Mouse (Mus musculus) G1E-ER4 (cell line): ENCODE data around the gene Obsl1. TPM values are rescaled to one million over a fixed set of nuclear protein-coding genes. Genes with fewer than 3 reads are reported as not detected.

Experiments used
- GATA1 ChIP-seq: IDR thresholded peaks from one replicate; pipeline ENCODE4 v1.8.0; 2012; ENCODE audit warnings: low read length, inconsistent platforms
- polyA plus RNA-seq: library from polyadenylated mRNA; stranded (reverse); fragments of >175 nt; gene quantifications from 2 replicates; pipeline ENCODE4 v1.2.3, GENCODE M21; 2012

Gene Obsl1
- polyA plus RNA-seq, 1 experiment = not detected

DNA sequence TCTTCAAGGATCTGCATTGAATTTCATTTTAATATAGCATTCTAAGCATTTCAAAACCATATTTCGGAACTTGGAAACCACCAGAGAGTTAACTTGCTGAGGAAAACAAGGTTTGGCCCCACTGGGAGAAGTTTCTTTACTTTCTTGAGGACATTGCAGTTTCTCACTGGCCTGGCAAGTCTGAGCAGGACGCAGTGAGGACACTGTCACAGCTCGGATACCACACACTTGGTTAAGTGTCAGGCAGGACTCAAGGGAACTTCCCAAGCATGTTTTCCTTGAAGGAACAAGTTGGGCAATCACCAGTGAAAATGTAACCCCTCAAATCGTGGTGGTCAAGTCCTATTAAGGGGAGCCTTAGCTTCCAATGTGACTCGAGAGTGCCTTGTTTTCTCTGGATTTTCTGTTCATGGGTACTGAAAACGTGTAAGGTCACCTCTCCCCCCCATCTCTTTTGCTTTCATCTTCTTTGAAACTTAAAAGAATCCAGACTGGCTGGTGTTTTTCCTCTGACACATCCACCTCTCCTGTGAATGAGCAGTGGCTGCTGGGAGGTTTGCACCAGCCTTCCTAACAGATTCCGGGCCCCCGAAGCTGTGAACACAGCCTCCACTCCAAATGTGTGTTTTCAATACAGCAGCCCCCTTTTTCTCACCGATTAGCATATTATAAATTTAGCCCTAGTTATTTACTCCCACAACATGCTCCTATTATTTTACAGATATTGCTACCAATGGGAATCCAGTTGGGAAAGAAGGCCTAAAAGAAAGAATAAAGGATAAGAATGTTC, 1.8 kb downstream of the Obsl1 start:
- TF ChIP-seq GATA1 = no peak

DNA sequence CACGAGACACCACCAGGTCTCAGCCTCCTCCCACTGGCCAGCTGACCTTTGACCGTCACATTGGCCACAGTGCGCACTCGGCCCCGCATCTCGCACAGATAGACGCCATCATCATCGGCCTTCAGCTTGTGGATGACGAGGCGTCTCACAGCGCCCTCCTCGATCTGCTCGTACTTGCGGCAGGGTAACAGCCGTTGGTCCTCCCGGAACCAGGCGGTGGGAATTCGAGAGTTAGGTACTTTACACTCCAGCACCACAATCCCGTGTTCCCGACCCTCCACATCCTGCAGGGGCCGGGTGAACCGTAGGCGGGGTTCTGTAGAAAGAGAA, 2.6 kb downstream of the Obsl1 start:
- TF ChIP-seq GATA1 = no peak

DNA sequence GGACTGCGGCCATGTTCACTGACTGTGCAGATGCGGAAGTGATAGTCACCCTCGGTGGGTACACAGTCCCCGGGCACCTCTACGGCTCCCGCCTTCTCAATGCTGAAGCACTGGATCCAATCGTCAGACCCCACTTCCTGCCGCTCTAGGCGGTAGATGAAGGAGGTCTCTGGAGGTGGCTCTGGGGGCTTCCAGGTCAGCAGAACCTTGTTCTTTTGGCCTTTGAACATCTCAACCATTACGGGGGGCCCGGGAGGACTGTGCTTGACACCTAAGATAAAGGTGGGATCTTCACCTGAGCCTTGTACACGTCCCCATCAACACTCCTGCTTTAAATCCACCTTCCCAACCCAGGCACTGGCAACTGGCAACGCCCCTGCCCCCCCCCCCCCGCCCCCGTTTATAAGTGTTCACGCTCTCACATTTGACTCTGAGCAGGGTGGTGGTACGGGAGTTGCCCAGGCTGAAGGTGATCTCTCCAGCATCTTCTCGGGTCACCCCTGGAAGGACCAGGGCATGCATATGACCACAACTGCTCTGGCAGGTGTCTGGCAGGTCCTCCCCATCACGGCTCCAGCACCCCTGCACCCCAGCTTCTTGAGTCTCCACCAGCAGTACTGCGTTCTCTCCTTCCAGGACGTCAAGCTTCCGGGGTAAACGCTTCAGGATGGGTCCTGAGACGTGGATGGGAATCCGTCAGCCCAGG, 3.2 kb downstream of the Obsl1 start:
- no peak for TF ChIP-seq GATA1

DNA sequence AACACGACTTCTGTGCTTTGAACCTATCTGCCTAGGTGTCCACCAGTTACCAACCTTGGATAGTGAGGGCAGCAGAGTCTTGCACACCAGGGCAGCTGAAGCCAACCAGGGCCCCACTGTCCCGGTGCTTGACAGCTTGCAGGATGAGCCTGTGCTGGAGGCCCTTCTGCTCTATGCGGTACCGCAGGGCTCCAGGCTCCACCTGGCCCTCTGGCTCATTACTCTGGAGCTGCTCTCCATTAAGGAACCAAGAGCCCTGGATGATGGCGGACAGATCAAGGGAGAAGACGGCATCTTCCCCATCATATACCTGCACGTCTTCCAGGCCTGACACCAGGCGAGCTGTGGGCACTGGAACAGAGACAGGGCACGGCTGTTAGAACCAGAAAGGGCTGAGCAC, 4.3 kb downstream of the Obsl1 start:
- no peak for TF ChIP-seq GATA1

DNA sequence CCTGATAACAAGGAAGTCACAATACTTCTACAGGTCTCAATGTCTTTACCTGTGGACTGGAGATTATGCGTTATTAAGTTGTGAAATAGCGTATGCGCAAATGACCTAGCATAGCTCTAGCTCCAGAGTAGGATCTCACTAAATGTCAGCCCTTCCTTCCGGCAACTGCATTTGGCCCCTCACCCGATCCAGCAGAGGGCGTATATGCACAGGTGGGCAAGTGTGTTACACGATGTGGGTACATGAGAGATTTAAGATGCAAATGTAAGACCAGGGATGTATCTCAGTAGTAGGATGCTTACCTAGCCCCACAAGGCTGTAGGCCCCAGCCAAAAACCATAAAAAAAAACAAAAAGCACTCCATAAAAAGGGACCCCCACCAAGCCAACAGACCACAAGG, 6.8 kb downstream of the Obsl1 start:
- no peak for TF ChIP-seq GATA1

DNA sequence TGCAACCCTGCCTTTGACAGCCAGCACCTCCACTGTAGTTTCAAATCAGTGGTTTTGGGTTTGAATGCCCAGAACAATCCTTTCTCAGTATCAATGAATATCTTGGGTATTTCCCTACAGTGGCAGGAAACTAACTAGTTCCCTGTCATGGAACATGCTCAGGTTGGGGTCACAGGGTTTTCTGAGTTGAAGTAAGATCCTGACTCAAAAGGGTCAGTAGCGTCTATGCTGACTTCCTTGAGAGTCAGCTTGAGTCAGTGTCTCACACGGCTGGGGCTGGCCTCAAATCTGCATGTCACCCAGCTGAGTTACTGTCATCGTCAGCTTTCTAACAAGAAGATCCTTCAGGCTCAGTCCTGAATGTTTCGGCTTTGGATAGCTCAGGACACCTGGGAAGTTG, 7.4 kb downstream of the Obsl1 start:
- TF ChIP-seq GATA1 = no peak

DNA sequence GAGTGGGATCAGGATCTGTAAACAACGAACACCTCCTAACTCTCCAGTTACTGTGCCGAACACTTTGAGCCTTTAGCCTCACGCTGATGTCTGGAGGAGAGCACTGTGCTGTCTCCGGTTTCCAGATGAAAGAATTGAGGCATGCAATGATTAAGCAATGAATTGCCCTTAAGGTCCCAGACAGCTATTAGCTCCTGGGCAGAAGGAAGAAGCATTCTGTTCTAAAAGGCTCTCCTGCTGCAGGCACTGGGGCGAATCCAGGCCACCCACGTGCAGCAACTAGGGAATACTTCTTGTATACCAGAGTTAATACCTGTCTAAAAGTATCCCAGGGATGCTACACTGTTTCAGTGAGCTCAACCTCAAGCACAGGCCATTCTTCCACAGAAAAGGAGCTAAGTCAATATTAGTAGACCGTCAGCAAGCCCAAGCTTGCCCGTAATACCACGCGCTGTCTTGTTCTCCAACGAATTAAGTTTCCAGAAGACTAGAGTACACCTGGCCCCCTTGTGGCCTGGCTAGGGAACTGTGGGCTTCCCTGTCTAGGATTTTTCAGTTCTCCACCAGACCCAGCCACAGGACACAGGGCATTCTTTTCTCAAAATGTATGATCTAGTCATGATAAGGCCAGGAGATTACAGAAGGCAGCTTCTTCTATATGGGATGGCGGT, 11.2 kb downstream of the Obsl1 start:
- TF ChIP-seq GATA1 = no peak

DNA sequence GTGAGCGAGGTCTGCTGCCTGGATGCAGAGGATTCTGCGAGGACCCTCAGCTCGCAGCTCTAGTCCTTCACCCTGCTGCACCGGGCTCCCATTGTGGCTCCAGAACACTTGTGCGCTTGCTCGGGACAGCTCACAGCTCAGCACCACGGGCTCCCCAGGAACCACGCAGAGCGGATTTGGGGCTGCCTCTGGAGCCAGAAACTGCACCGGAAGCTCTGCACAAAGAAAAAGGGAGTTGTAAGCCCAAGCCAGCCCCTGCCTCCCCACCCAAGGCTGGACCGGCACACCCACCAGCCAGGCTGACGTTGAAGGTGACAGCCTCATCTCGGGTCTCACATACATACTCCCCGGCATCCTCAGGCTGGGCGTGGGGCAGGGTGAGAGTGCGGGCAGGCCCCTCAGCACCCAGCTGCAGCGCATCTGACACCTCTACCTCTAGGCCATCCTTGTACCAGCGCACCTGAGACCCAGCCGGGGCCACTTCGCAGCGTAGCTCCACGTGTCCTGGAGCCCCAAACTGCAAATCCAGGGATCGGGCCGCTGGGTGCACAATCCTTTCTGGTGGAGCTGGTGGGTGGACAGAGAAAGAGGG, 13.6 kb downstream of the Obsl1 start:
- TF ChIP-seq GATA1 = no peak

DNA sequence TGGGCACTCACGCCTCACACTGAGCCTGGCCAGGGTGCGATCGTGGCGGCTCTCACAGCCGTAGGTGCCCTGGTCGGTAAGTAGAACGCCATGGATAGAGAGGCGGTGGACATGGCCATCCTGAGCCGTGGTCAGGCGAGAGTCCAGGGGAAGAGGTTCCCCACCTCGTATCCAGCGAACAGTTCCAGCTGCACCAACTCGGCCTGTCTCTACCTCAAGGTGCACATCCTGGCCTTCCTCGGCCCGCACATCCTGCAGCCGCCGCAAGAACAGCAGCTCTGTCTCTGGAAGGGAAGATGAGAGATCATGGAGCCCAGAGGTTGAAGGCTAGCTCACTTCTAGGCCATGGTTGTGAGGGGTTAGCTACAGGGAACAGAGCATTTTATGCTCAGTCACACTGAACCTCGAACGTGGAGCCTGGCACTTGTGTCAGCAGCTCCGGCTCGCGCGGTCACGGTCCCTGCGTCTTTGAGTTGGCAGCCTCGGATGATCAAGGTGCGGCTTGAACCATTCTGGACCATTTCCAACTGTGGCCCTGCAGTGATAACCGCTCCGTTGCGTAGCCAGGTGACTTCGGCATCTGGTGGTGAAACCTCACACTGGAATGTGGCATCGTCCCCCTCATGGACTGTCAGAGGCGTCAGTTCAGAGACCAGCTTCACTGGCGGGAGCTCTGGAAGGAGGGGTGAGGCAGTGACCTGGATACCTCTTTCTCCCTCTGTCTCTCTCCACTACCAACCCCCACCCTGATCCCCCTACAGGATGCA, 15.3 kb downstream of the Obsl1 start:
- TF ChIP-seq GATA1 = no peak

DNA sequence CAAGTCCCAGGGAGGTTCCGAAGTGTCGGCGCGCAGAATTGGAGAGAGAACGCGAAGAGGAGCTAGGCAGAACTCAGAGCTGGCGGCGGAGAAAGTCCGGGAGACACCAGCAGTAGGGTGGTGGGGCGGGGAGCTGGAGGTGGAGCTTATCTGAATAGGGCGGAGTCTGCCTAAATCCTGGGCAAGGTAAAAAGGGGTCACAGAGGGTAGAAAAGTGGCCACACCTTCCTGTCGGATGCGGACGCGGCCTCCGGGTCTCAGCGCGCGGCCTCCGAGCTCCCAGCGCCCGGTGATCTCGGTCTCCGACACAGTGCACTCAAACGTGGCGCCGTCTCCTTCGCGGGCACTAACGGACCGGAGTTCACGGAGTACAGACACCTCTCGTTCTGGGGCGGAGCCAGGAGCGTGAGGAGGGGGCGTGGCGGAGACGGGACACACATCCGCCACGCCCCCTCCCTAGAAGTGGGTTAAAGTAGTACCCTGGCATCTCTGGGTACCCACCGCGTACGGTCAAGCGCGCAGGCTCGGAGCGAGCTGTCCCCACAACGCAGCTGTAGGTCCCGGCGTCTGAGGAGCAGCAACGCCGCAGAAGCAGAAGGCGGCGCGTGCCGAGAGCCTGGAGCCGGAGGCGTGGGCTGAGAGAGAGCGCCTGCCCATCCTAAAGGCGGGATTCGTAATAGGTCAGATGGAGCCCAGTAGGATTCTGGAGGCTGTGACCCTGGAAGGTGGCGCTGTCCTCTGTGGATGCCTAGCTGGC, 18.7 kb downstream of the Obsl1 start:
- TF ChIP-seq GATA1 = no peak

DNA sequence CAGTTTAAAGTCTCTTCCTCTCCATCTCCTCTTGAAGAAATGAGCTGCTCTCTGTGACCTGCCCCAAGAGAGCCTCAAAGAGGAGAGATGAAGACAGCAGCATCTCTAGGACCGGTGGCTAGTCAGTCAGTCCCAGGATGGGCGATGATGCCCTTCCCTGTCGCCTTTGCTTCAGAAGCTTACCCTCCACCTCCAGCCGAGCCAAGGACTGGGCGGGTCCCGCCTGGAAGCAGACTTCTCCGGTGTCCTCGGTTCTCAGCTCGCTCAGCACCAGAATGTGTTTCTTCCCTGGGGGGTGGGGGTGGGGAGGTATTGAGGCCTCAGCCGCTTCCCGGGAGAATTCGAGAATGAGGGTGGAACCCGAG, 19.2 kb downstream of the Obsl1 start:
- no peak for TF ChIP-seq GATA1

DNA sequence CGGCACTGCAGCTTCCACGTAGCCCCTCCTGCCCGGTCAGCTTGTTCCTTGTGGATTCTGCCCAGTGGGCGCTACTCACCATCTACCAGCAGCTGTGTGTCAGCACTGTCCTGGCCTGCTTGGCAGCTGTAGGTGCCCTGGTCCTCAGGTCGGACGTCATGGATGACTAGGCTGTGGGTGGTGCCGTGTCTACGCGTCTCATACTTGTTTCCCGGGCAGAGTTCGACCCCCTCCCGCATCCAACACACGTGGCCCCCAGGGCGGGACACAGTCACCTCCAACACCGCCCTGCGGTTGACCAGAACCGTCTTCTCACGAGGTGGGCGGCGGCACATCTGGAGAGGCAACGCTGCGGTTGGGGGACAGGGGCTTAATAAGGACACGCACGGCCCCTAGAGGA, 19.7 kb downstream of the Obsl1 start:
- no peak for TF ChIP-seq GATA1

DNA sequence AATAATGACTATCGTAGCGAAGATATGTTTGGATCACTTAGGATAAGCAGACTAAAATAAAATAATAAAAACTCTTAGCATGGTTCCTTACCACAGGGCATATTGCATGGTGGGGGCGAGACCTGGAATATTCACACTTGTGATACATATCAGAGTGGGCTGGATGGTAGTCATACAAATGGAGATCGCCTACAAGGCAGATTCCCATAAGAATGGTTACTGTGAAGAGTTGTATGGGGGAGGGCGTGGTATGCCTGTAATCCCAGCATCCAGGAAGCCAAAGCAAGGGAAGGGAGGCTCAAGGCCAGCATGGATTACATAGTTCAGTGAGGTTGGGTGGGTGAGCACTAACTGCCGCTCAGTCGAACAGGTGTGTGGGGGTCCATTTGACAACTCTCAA, 25.5 kb downstream of the Obsl1 start:
- no peak for TF ChIP-seq GATA1

DNA sequence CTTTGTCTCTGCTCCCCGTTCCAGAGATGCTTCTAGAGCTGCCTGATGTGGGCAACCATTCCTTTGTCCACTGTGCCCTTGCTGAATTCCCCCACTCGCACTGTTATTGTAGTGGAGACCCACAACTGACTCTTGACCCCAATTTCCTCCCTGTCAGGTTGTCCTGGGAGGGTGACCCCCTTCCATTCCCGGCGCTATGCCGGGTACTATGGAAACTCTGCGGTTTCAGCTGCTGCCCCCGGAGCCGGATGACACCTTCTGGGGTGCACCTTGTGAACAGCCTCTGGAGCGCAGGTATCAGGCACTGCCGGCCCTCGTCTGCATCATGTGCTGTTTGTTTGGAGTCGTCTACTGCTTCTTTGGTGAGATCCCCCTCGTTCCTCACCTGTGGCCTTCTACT, 26.2 kb downstream of the Obsl1 start:
- no peak for TF ChIP-seq GATA1

DNA sequence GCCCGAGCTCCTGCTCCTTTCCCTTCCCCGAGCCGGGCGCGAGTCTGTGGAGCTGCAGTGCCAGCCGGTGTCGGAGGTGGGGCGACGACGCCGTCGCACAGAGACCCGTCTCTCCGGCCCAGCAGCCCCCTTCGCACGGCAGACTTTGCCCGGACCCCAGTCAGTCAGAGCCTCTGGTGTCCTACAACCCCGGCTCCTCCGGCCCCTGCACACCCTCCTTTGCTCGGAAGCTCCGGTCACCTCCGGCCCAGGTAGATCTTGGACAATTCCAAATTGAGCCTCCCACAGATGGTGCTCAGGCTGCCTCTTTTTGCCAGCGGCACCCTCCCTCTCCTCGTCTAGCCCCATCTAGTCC, 26.6 kb downstream of the Obsl1 start:
- no peak for TF ChIP-seq GATA1
